In the genomic region with DNA sequence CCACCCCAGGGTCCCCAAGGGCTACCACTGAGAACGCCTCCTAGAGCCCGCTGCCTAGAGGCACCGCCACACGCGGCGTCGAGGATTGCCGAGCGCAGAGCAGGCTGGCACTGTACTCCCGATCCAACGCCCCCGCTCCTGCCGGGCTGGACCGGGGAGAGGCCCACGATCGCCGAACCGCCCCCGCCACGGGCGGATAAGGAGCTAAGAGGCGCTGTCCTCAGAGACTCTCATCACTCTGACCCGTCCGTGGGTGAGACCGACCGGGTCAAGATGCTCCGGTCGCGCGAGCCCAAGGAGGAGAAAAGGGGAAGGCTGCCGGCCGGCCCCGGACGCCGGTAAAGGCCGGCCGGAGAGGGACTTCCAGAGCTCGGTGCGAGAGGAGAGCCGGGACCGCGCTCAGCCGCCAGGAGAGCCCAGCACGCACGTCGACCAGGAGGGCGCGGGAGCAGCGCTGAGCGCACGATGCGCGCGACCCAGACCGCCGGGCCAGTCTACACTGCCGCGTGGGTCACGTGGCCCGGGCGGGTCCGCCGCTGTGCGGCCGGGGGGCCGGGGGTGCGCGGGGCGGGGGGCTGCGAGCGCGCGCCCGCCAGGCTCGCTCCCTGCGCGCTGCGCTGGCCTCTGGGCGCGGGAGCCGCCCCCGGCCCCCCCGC, we compare ENCODE assay signal across 9 mouse cellular contexts. TPM values are rescaled to one million over a fixed set of nuclear protein-coding genes. Genes with fewer than 3 reads are reported as not detected.
A peak's percentile ranks its signal among the peaks of the same experiment; 100 is the strongest.
DNase-seq lines count a peak whose midpoint lies in the region; ATAC-seq and TF ChIP-seq lines count a peak whose summit lies in the region.
"Had no signal": no experiment of that assay in that cellular context is flagged by ENCODE, and none has a peak within 500 bp of the region (broad histone marks: within the 10 kb centered on the region; RNA-seq: fewer than 3 reads in every experiment).

A gene (plus strand): TSS at position 354 of the 656 bp plus-strand sequence.

- no peak within 1 kb of the TSS for H3K27ac ChIP-seq in heart, postnatal 0 days (ENCODE audit: low read depth)
- no peak within 1 kb of the TSS for H3K27ac ChIP-seq in embryonic facial prominence, embryonic 12.5 days
- H3K27ac ChIP-seq in hindbrain, postnatal 0 days = no peak within 1 kb of the TSS
- H3K27ac ChIP-seq in midbrain, embryonic 12.5 days (replicated peaks) = no peak within 1 kb of the TSS
- H3K27ac ChIP-seq: macrophage had no signal

- TF ChIP-seq EP300 in heart, postnatal 0 days (IDR thresholded peaks at IDR 0.05; ENCODE audit: low read depth) = no peak

- ATAC-seq in heart, postnatal 0 days (ENCODE audit: insufficient read depth, low read depth) = peak; percentile 42; the same call in 1 of the 2 replicates
- ATAC-seq in embryonic facial prominence, embryonic 12.5 days (ENCODE audit: insufficient number of reproducible peaks, insufficient read depth, low FRiP score, low TSS enrichment) = no peak
- ATAC-seq in hindbrain, postnatal 0 days = peak; percentile 75
- ATAC-seq in midbrain, embryonic 12.5 days (ENCODE audit: low FRiP score, low read depth) = peak; percentile 71

- peaks cover 98% of the 10 kb centered on the region for H3K27me3 ChIP-seq in heart, postnatal 0 days (ENCODE audit: control insufficient read depth, insufficient read depth, low read length)
- peaks cover 100% of the 10 kb centered on the region for H3K27me3 ChIP-seq in embryonic facial prominence, embryonic 12.5 days
- peaks cover 69% of the 10 kb centered on the region for H3K27me3 ChIP-seq in hindbrain, postnatal 0 days (ENCODE audit: insufficient read depth, low read length)
- peaks cover 100% of the 10 kb centered on the region for H3K27me3 ChIP-seq in midbrain, embryonic 12.5 days

- H3K9me3 ChIP-seq in heart, postnatal 0 days (replicated peaks; ENCODE audit: control insufficient read depth, low read length) = no peaks in the 10 kb centered on the region
- H3K9me3 ChIP-seq in embryonic facial prominence, embryonic 12.5 days = no peaks in the 10 kb centered on the region
- H3K9me3 ChIP-seq in hindbrain, postnatal 0 days (ENCODE audit: low read length) = no peaks in the 10 kb centered on the region
- H3K9me3 ChIP-seq in midbrain, embryonic 12.5 days = no peaks in the 10 kb centered on the region

- TF ChIP-seq CTCF in heart, postnatal 0 days (IDR thresholded peaks at IDR 0.05; ENCODE audit: low read depth) = no peak
- TF ChIP-seq CTCF in hindbrain, postnatal 0 days (IDR thresholded peaks at IDR 0.05; ENCODE audit: low read depth) = no peak

- no peaks in the 10 kb centered on the region for H3K36me3 ChIP-seq in heart, postnatal 0 days (replicated peaks; ENCODE audit: control insufficient read depth, insufficient read depth, low read length)
- H3K36me3 ChIP-seq in embryonic facial prominence, embryonic 12.5 days = no peaks in the 10 kb centered on the region
- no peaks in the 10 kb centered on the region for H3K36me3 ChIP-seq in hindbrain, postnatal 0 days (ENCODE audit: insufficient read depth, low read length)
- no peaks in the 10 kb centered on the region for H3K36me3 ChIP-seq in midbrain, embryonic 12.5 days

- DNase-seq in heart, postnatal 0 days (ENCODE audit: low spot score) = no peak
- DNase-seq in heart, postnatal 4 days = no peak
- DNase-seq in hindbrain, postnatal 0 days (ENCODE audit: low spot score) = peak; percentile 50
- no peak for DNase-seq in urinary bladder, postnatal 36 days (ENCODE audit: low spot score in 2 of 2)
- DNase-seq in layer of hippocampus, postnatal 36 days = no peak
- no peak for DNase-seq in gastrocnemius, postnatal 25 days

- H3K4me1 ChIP-seq in heart, postnatal 0 days (ENCODE audit: control insufficient read depth, insufficient read depth) = no peaks in the 10 kb centered on the region
- peaks cover 5% of the 10 kb centered on the region; the same call in 1 of the 2 replicates for H3K4me1 ChIP-seq in embryonic facial prominence, embryonic 12.5 days
- no peaks in the 10 kb centered on the region for H3K4me1 ChIP-seq in hindbrain, postnatal 0 days (ENCODE audit: insufficient read depth, low read length)
- peaks cover 9% of the 10 kb centered on the region; the same call in 1 of the 2 replicates for H3K4me1 ChIP-seq in midbrain, embryonic 12.5 days

- 3% methylated on average over 78 of the region's 83 CpGs for WGBS in heart, postnatal 0 days
- WGBS in embryonic facial prominence, embryonic 12.5 days = 2% methylated on average over 51 of the region's 83 CpGs
- WGBS in hindbrain, postnatal 0 days = 1% methylated on average over 59 of the region's 83 CpGs
- WGBS in midbrain, embryonic 12.5 days = 1% methylated on average over 68 of the region's 83 CpGs

- H3K4me3 ChIP-seq in heart, postnatal 0 days (ENCODE audit: low read depth, low read length) = peak within 1 kb of the TSS; percentile 40
- H3K4me3 ChIP-seq in embryonic facial prominence, embryonic 12.5 days = peak within 1 kb of the TSS; percentile 39
- peak within 1 kb of the TSS; percentile 37 for H3K4me3 ChIP-seq in hindbrain, postnatal 0 days (ENCODE audit: low read length)
- H3K4me3 ChIP-seq in midbrain, embryonic 12.5 days = peak within 1 kb of the TSS; percentile 45

- H3K9ac ChIP-seq in heart, postnatal 0 days (replicated peaks; ENCODE audit: low read depth, low read length) = no peak within 1 kb of the TSS; the same call in 1 of the 2 replicates
- 0 out of 2 replicates have a peak within 1 kb of the TSS, but pooled peaks have one; percentile 13 for H3K9ac ChIP-seq in embryonic facial prominence, embryonic 12.5 days
- H3K9ac ChIP-seq in hindbrain, postnatal 0 days (replicated peaks; ENCODE audit: low read length) = peak within 1 kb of the TSS; percentile 30
- peak within 1 kb of the TSS; percentile 39; the same call in 1 of the 2 replicates for H3K9ac ChIP-seq in midbrain, embryonic 12.5 days (replicated peaks)

- peak within 1 kb of the TSS; percentile 60 for H3K4me2 ChIP-seq in heart, postnatal 0 days (ENCODE audit: low read depth, low read length)
- H3K4me2 ChIP-seq in embryonic facial prominence, embryonic 12.5 days (replicated peaks) = peak within 1 kb of the TSS; percentile 58
- peak within 1 kb of the TSS; percentile 59 for H3K4me2 ChIP-seq in hindbrain, postnatal 0 days (ENCODE audit: low read depth, low read length)
- H3K4me2 ChIP-seq in midbrain, embryonic 12.5 days (replicated peaks) = peak within 1 kb of the TSS; percentile 55

RNA-seq across cellular contexts. Expression of the gene that starts here (rescaled TPM):
- total RNA-seq in heart, postnatal 0 days (2014; rRNA removed; ENCODE audit: low replicate concordance) = not detected in 2 replicates
- polyA plus RNA-seq in heart, postnatal 0 days (2015; fragmentation: Nextera tagmentation; extraction: Ambion mirVana) = 0.25 and 0.40 TPM in 2 replicates
- total RNA-seq in heart, postnatal 4 days (2021) = under 1 TPM in 1 of 2 experiments, not detected in 1; 0.57 TPM
- polyA plus RNA-seq in embryonic facial prominence, embryonic 12.5 days (2016; fragmentation: Nextera tagmentation; extraction: Ambion mirVana) = 0.33 TPM in 1 of 2 replicates, not detected in the other
- 3.8 and 5.5 TPM in 2 replicates for total RNA-seq in hindbrain, postnatal 0 days (2014; rRNA removed)
- 1.1 TPM in 2 replicates for polyA plus RNA-seq in hindbrain, postnatal 0 days (2015; fragmentation: Nextera tagmentation; extraction: Ambion mirVana)
- 0.50 and 1.0 TPM in 2 replicates for polyA plus RNA-seq in midbrain, embryonic 12.5 days (2016; fragmentation: Nextera tagmentation; extraction: Ambion mirVana)
- not detected for total RNA-seq in layer of hippocampus, postnatal 36 days (2021)
- not detected for total RNA-seq in gastrocnemius, postnatal 25 days (2021)
- polyA plus RNA-seq: macrophage had no signal

Comparison
In these comparisons a context has a peak if more than half of its experiments do, and no peak if none do; other contexts are left out.
1. Peak in ATAC-seq, H3K4me3 ChIP-seq and H3K4me2 ChIP-seq in heart, postnatal 0 days; RNA of the gene not detected or under 1 TPM.